Mouse (Mus musculus) gastrocnemius, postnatal 10 days (tissue): ENCODE data around the gene Colca2. TPM values are rescaled to one million over a fixed set of nuclear protein-coding genes. Genes with fewer than 3 reads are reported as not detected.

Source experiments
- DNase-seq: peaks from one replicate; pipeline ENCODE4 v3.0.0; 2021; ENCODE audit warnings: mixed read lengths
- long read RNA-seq, 2 experiments: library from polyadenylated mRNA; stranded (forward); transcript quantifications; one replicate each; pipeline ENCODE4 v2.0.0; 2021
- total RNA-seq, 2 experiments: library from RNA; stranded (reverse); gene quantifications; 2 replicates each; pipeline ENCODE4 v1.2.3; 2021

Colca2 gene
- 1 to 10 TPM; 1.3 to 1.6 TPM for total RNA-seq
- long read RNA-seq, experiment 1, partial matches to known transcripts, result 0 of 1 reads
- long read RNA-seq, experiment 1, other reads (novel, unspliced or antisense), result 0 of 1 reads
- long read RNA-seq, experiment 2, result 0 reads

- DNase-seq, result peak; percentile 83
Measured at GRCm38 (mm10) chr9:51278500-51279381, at the start of gene Colca2. TSS of gene Colca2 (minus strand) at chr9:51278569.

- DNase-seq, result no peak
Measured at GRCm38 (mm10) chr9:51327555-51327903, 49.2 kb upstream of the Colca2 start.

GRCm38 (mm10) chr9:51326619-51327554 is 48.5 kb upstream of the Colca2 start:
- no peak for DNase-seq

- DNase-seq, result no peak
Measured at GRCm38 (mm10) chr9:51324406-51325065, 46.2 kb upstream of the Colca2 start.

GRCm38 (mm10) chr9:51320096-51320495 is 41.7 kb upstream of the Colca2 start:
- no peak for DNase-seq

- DNase-seq, result no peak
Measured at GRCm38 (mm10) chr9:51318246-51318645, 39.9 kb upstream of the Colca2 start.

- DNase-seq, result no peak
Measured at GRCm38 (mm10) chr9:51317322-51317721, 39.0 kb upstream of the Colca2 start.

GRCm38 (mm10) chr9:51315402-51316063 is 37.2 kb upstream of the Colca2 start:
- no peak for DNase-seq

GRCm38 (mm10) chr9:51312554-51313317 is 34.4 kb upstream of the Colca2 start:
- DNase-seq, result no peak

- DNase-seq, result no peak
Measured at GRCm38 (mm10) chr9:51310515-51310914, 32.1 kb upstream of the Colca2 start.

- no peak for DNase-seq
Measured at GRCm38 (mm10) chr9:51306351-51306750, 28.0 kb upstream of the Colca2 start.

GRCm38 (mm10) chr9:51305146-51305545 is 26.8 kb upstream of the Colca2 start:
- no peak for DNase-seq

- DNase-seq, result no peak
Measured at GRCm38 (mm10) chr9:51303980-51304379, 25.6 kb upstream of the Colca2 start.

- no peak for DNase-seq
Measured at GRCm38 (mm10) chr9:51293541-51293940, 15.2 kb upstream of the Colca2 start.

- DNase-seq, result peak; percentile 70
Measured at GRCm38 (mm10) chr9:51292674-51293073, 14.3 kb upstream of the Colca2 start.

GRCm38 (mm10) chr9:51290980-51291379 is 12.6 kb upstream of the Colca2 start:
- DNase-seq, result no peak

- no peak for DNase-seq
Measured at GRCm38 (mm10) chr9:51286079-51286478, 7.7 kb upstream of the Colca2 start.

- DNase-seq, result no peak
Measured at GRCm38 (mm10) chr9:51277834-51278498, 403 bp downstream of the Colca2 start.

GRCm38 (mm10) chr9:51274678-51275077 is 3.7 kb downstream of the Colca2 start:
- no peak for DNase-seq

- no peak for DNase-seq
Measured at GRCm38 (mm10) chr9:51273581-51274154, 4.7 kb downstream of the Colca2 start.
